Mouse (Mus musculus): ENCODE measurements around the gene Lsg1. TPM values are rescaled to one million over a fixed set of nuclear protein-coding genes. Genes with fewer than 3 reads are reported as not detected.
A peak's percentile ranks its signal among the peaks of the same experiment; 100 is the strongest.

Gene Lsg1
- 55.1 and 57.1 TPM in 2 replicates for polyA plus RNA-seq (2015; fragmentation: Nextera tagmentation; extraction: Ambion mirVana)

- WGBS = 2% methylated on average over 35 of the region's 35 CpGs
- H3K9ac ChIP-seq (ENCODE audit: low read length) = peak within 1 kb of the TSS; percentile 82
These were observed at the start of gene Lsg1 for GRCm38 (mm10) chr16:30587494-30588327. Gene Lsg1, minus strand, starts transcription at chr16:30587592.

GRCm38 (mm10) chr16:30633906-30634746 lies 46.7 kb upstream of the Lsg1 start:
- H3K9me3 ChIP-seq (ENCODE audit: control insufficient read depth, low read length) = no peaks in the 10 kb centered on the region
- no peak overlapping the region for H3K4me2 ChIP-seq (ENCODE audit: low read depth, low read length)
- no peaks in the 10 kb centered on the region for H3K36me3 ChIP-seq (ENCODE audit: control insufficient read depth, insufficient read depth, low read length)
- H3K27ac ChIP-seq (ENCODE audit: low read length) = no peak overlapping the region
- 56% methylated on average over 8 of the region's 8 CpGs for WGBS
- H3K4me3 ChIP-seq (ENCODE audit: low read length) = no peak overlapping the region
- no peaks in the 10 kb centered on the region for H3K27me3 ChIP-seq (ENCODE audit: control insufficient read depth, insufficient read depth, low read depth, low read length)
- no peak overlapping the region for H3K9ac ChIP-seq (ENCODE audit: low read length)
- no peak for ATAC-seq (ENCODE audit: low read depth)
- no peaks in the 10 kb centered on the region; the same call in 1 of the 2 replicates for H3K4me1 ChIP-seq (replicated peaks; ENCODE audit: control insufficient read depth, insufficient read depth, low read length)

More at GRCm38 (mm10) chr16:30587494-30588327, at the start of gene Lsg1:
- Histone ChIP-seq H3K27ac (ENCODE audit: low read length) (peak within 1 kb of the TSS; percentile 68), H3K36me3 (ENCODE audit: control insufficient read depth, insufficient read depth, low read length) (peaks cover 15% of the 10 kb centered on the region), H3K4me2 (ENCODE audit: low read depth, low read length) (peak within 1 kb of the TSS; percentile 97), H3K9me3 (ENCODE audit: control insufficient read depth, low read length) (no peaks in the 10 kb centered on the region), H3K4me1 (replicated peaks; ENCODE audit: control insufficient read depth, insufficient read depth, low read length) (peaks cover 7% of the 10 kb centered on the region; the same call in 1 of the 2 replicates), H3K4me3 (ENCODE audit: low read length) (peak within 1 kb of the TSS; percentile 81), H3K27me3 (ENCODE audit: control insufficient read depth, insufficient read depth, low read depth, low read length) (no peaks in the 10 kb centered on the region)
- peak; percentile 96 for ATAC-seq (ENCODE audit: low read depth)

- Histone ChIP-seq H3K27me3 (ENCODE audit: control insufficient read depth, insufficient read depth, low read depth, low read length) (no peaks in the 10 kb centered on the region), H3K4me3 (ENCODE audit: low read length) (no peak overlapping the region), H3K9ac (ENCODE audit: low read length) (no peak overlapping the region), H3K4me2 (ENCODE audit: low read depth, low read length) (no peak overlapping the region), H3K36me3 (ENCODE audit: control insufficient read depth, insufficient read depth, low read length) (no peaks in the 10 kb centered on the region), H3K9me3 (ENCODE audit: control insufficient read depth, low read length) (no peaks in the 10 kb centered on the region), H3K4me1 (replicated peaks; ENCODE audit: control insufficient read depth, insufficient read depth, low read length) (peaks cover 3% of the 10 kb centered on the region; the same call in 1 of the 2 replicates), H3K27ac (ENCODE audit: low read length) (no peak overlapping the region)
- ATAC-seq (ENCODE audit: low read depth) = no peak
- WGBS = 89% methylated on average over 5 of the region's 5 CpGs
These were observed 42.1 kb upstream of the Lsg1 start for GRCm38 (mm10) chr16:30629509-30629908.

GRCm38 (mm10) chr16:30628401-30628800 lies 41.0 kb upstream of the Lsg1 start:
- WGBS = 48% methylated on average over 6 of the region's 6 CpGs
- Histone ChIP-seq H3K9me3 (ENCODE audit: control insufficient read depth, low read length) (no peaks in the 10 kb centered on the region), H3K27ac (ENCODE audit: low read length) (no peak overlapping the region), H3K4me3 (ENCODE audit: low read length) (no peak overlapping the region), H3K9ac (ENCODE audit: low read length) (no peak overlapping the region), H3K36me3 (ENCODE audit: control insufficient read depth, insufficient read depth, low read length) (no peaks in the 10 kb centered on the region), H3K4me1 (replicated peaks; ENCODE audit: control insufficient read depth, insufficient read depth, low read length) (peaks cover 3% of the 10 kb centered on the region; the same call in 1 of the 2 replicates), H3K27me3 (ENCODE audit: control insufficient read depth, insufficient read depth, low read depth, low read length) (no peaks in the 10 kb centered on the region), H3K4me2 (ENCODE audit: low read depth, low read length) (no peak overlapping the region)
- no peak for ATAC-seq (ENCODE audit: low read depth)

- Histone ChIP-seq H3K9ac (ENCODE audit: low read length) (no peak overlapping the region), H3K4me3 (ENCODE audit: low read length) (no peak overlapping the region), H3K27me3 (ENCODE audit: control insufficient read depth, insufficient read depth, low read depth, low read length) (no peaks in the 10 kb centered on the region), H3K4me1 (replicated peaks; ENCODE audit: control insufficient read depth, insufficient read depth, low read length) (peaks cover 3% of the 10 kb centered on the region; the same call in 1 of the 2 replicates), H3K36me3 (ENCODE audit: control insufficient read depth, insufficient read depth, low read length) (no peaks in the 10 kb centered on the region), H3K9me3 (ENCODE audit: control insufficient read depth, low read length) (no peaks in the 10 kb centered on the region), H3K4me2 (ENCODE audit: low read depth, low read length) (no peak overlapping the region), H3K27ac (ENCODE audit: low read length) (peak overlapping the region; percentile 13; the same call in 1 of the 2 replicates)
- 60% methylated on average over 11 of the region's 11 CpGs for WGBS
- ATAC-seq (ENCODE audit: low read depth) = peak; percentile 43
These were observed 40.4 kb upstream of the Lsg1 start for GRCm38 (mm10) chr16:30627586-30628337.

- Histone ChIP-seq H3K4me1 (replicated peaks; ENCODE audit: control insufficient read depth, insufficient read depth, low read length) (peaks cover 3% of the 10 kb centered on the region; the same call in 1 of the 2 replicates), H3K4me2 (ENCODE audit: low read depth, low read length) (no peak overlapping the region), H3K36me3 (ENCODE audit: control insufficient read depth, insufficient read depth, low read length) (no peaks in the 10 kb centered on the region), H3K27ac (ENCODE audit: low read length) (no peak overlapping the region), H3K4me3 (ENCODE audit: low read length) (no peak overlapping the region), H3K9ac (ENCODE audit: low read length) (no peak overlapping the region), H3K9me3 (ENCODE audit: control insufficient read depth, low read length) (no peaks in the 10 kb centered on the region), H3K27me3 (ENCODE audit: control insufficient read depth, insufficient read depth, low read depth, low read length) (no peaks in the 10 kb centered on the region)
- ATAC-seq (ENCODE audit: low read depth) = no peak
- WGBS = 73% methylated on average over 2 of the region's 2 CpGs
These were observed 37.2 kb upstream of the Lsg1 start for GRCm38 (mm10) chr16:30624640-30625039.

- Histone ChIP-seq H3K9me3 (ENCODE audit: control insufficient read depth, low read length) (no peaks in the 10 kb centered on the region), H3K9ac (ENCODE audit: low read length) (no peak overlapping the region), H3K4me1 (replicated peaks; ENCODE audit: control insufficient read depth, insufficient read depth, low read length) (no peaks in the 10 kb centered on the region), H3K4me3 (ENCODE audit: low read length) (no peak overlapping the region), H3K27me3 (ENCODE audit: control insufficient read depth, insufficient read depth, low read depth, low read length) (no peaks in the 10 kb centered on the region), H3K36me3 (ENCODE audit: control insufficient read depth, insufficient read depth, low read length) (no peaks in the 10 kb centered on the region), H3K27ac (ENCODE audit: low read length) (no peak overlapping the region), H3K4me2 (ENCODE audit: low read depth, low read length) (no peak overlapping the region)
- ATAC-seq (ENCODE audit: low read depth) = no peak
- 70% methylated on average over 7 of the region's 7 CpGs for WGBS
These were observed 36.3 kb upstream of the Lsg1 start for GRCm38 (mm10) chr16:30623645-30624044.

GRCm38 (mm10) chr16:30616281-30616680 lies 28.9 kb upstream of the Lsg1 start:
- H3K36me3 ChIP-seq (ENCODE audit: control insufficient read depth, insufficient read depth, low read length) = no peaks in the 10 kb centered on the region
- H3K4me3 ChIP-seq (ENCODE audit: low read length) = no peak overlapping the region
- ATAC-seq (ENCODE audit: low read depth) = no peak
- H3K9me3 ChIP-seq (ENCODE audit: control insufficient read depth, low read length) = no peaks in the 10 kb centered on the region
- WGBS = 52% methylated on average over 3 of the region's 3 CpGs
- H3K4me1 ChIP-seq (replicated peaks; ENCODE audit: control insufficient read depth, insufficient read depth, low read length) = no peaks in the 10 kb centered on the region
- H3K4me2 ChIP-seq (ENCODE audit: low read depth, low read length) = no peak overlapping the region
- no peak overlapping the region for H3K27ac ChIP-seq (ENCODE audit: low read length)
- H3K9ac ChIP-seq (ENCODE audit: low read length) = no peak overlapping the region
- H3K27me3 ChIP-seq (ENCODE audit: control insufficient read depth, insufficient read depth, low read depth, low read length) = no peaks in the 10 kb centered on the region
